Mouse (Mus musculus) midbrain, embryonic 12.5 days (tissue): ENCODE data around the gene Tmem163. TPM values are rescaled to one million over a fixed set of nuclear protein-coding genes. Genes with fewer than 3 reads are reported as not detected.
A peak's percentile ranks its signal among the peaks of the same experiment; 100 is the strongest.

Experiments
- ATAC-seq: fragments of 200-750 bp; cut with Nextera tagmentation; 2 replicates; pipeline ENCODE4 v1.8.0; 2017; ENCODE audit warnings: low read depth, moderate TSS enrichment, moderate library complexity; ENCODE audit not compliant: low FRiP score
- H3K27ac ChIP-seq: fragments of 300-500 bp; sonication (generic); replicated peaks from 2 replicates; pipeline ENCODE4 v1.5.1; 2016; ENCODE audit warnings: mild to moderate bottlenecking
- H3K27me3 ChIP-seq: fragments of 300-500 bp; sonication (generic); 2 replicates; pipeline ENCODE4 v1.6.1; 2016; ENCODE audit warnings: mild to moderate bottlenecking
- H3K36me3 ChIP-seq: fragments of 300-500 bp; sonication (generic); 2 replicates; pipeline ENCODE4 v1.6.1; 2016
- H3K4me1 ChIP-seq: fragments of 300-500 bp; sonication (generic); 2 replicates; pipeline ENCODE4 v1.6.1; 2016
- H3K4me2 ChIP-seq: fragments of 300-500 bp; sonication (generic); replicated peaks from 2 replicates; pipeline ENCODE4 v1.6.1; 2016; ENCODE audit warnings: mild to moderate bottlenecking, moderate library complexity
- H3K4me3 ChIP-seq: fragments of 300-500 bp; sonication (generic); 2 replicates; pipeline ENCODE4 v1.5.1; 2016; ENCODE audit warnings: mild to moderate bottlenecking
- H3K9ac ChIP-seq: fragments of 300-500 bp; sonication (generic); replicated peaks from 2 replicates; pipeline ENCODE4 v1.6.1; 2016; ENCODE audit warnings: mild to moderate bottlenecking, moderate library complexity
- H3K9me3 ChIP-seq: fragments of 300-500 bp; sonication (generic); 2 replicates; pipeline ENCODE4 v1.6.1; 2016; ENCODE audit warnings: mild to moderate bottlenecking
- WGBS: fragments of 180-500 bp; shearing (Covaris S2); methylation state at CpG from one replicate; pipeline ENCODE4 v1.1.7; 2016; 5-methylcytosine and 5-hydroxymethylcytosine counted together
- polyA plus RNA-seq: library from polyadenylated mRNA; unstranded; fragments of >200 nt; fragmentation: Nextera tagmentation; extraction: Ambion mirVana; gene quantifications from 2 replicates; pipeline ENCODE4 v1.2.1, GENCODE M21; 2016

The Tmem163 gene
- polyA plus RNA-seq, 1 experiment from 2014 or later = 55.1 TPM

GRCm38 (mm10) chr1:127542756-127543155 is 136.6 kb downstream of the Tmem163 start:
- Histone ChIP-seq H3K36me3 (0 out of 2 replicates have a peak, but pooled peaks cover 3% of the 10 kb centered on the region), H3K27ac (no peak overlapping the region), H3K9me3 (no peaks in the 10 kb centered on the region), H3K4me1 (peaks cover 15% of the 10 kb centered on the region), H3K4me2 (no peak overlapping the region), H3K27me3 (peaks cover 4% of the 10 kb centered on the region; the same call in 1 of the 2 replicates), H3K4me3 (no peak overlapping the region), H3K9ac (no peak overlapping the region)
- 48% methylated on average over 1 of the region's 1 CpGs for WGBS
- ATAC-seq = no peak

DNA sequence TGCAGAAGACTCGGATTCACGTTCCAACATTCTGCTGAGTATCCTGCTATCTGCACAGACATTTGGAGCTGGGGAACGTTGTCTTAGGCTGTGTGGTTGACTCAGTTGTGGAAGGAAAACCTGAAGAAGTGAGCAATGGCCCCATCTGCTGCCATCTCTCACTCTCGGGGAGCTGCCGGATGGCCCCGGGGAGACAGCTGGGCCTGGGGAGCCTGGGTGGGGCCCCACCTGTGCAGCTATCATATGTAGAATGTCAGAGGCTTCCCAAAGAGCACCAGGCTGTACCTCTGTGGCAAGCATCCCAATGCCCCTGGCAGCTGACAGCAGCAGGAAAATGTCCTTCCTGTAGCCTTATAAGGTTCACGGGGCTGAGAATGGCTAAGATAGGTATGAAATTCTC is 137.4 kb downstream of the Tmem163 start:
- no peak for ATAC-seq
- Histone ChIP-seq H3K4me2 (no peak overlapping the region), H3K9me3 (no peaks in the 10 kb centered on the region), H3K4me1 (peaks cover 24% of the 10 kb centered on the region), H3K4me3 (no peak overlapping the region), H3K27me3 (peaks cover 4% of the 10 kb centered on the region; the same call in 1 of the 2 replicates), H3K27ac (no peak overlapping the region), H3K36me3 (0 out of 2 replicates have a peak, but pooled peaks cover 3% of the 10 kb centered on the region), H3K9ac (no peak overlapping the region)
- WGBS = 97% methylated on average over 7 of the region's 7 CpGs

DNA sequence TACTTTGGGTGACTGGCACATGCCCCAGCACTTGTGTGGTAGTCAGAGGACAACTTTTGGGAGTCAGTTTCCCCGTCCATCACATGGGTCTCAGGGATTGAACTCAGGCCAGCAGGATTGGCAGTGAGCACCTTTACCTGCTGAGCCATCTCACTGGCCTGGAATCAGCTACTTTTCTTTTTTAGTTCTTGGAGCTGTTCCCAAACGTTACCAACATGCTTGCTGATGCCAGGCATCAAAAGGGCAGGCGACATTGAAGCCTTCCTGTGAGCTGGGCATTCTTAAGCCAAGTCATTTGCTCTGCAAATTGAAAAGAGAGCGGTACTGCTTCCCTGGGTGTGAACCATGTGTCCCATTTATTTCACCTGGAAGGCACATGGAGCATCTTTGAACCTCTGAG is 137.8 kb downstream of the Tmem163 start:
- Histone ChIP-seq H3K4me2 (no peak overlapping the region), H3K27me3 (peaks cover 4% of the 10 kb centered on the region; the same call in 1 of the 2 replicates), H3K36me3 (0 out of 2 replicates have a peak, but pooled peaks cover 3% of the 10 kb centered on the region), H3K4me1 (peaks cover 28% of the 10 kb centered on the region), H3K27ac (no peak overlapping the region), H3K9me3 (no peaks in the 10 kb centered on the region), H3K9ac (no peak overlapping the region), H3K4me3 (no peak overlapping the region)
- no peak for ATAC-seq
- 86% methylated on average over 4 of the region's 4 CpGs for WGBS

DNA sequence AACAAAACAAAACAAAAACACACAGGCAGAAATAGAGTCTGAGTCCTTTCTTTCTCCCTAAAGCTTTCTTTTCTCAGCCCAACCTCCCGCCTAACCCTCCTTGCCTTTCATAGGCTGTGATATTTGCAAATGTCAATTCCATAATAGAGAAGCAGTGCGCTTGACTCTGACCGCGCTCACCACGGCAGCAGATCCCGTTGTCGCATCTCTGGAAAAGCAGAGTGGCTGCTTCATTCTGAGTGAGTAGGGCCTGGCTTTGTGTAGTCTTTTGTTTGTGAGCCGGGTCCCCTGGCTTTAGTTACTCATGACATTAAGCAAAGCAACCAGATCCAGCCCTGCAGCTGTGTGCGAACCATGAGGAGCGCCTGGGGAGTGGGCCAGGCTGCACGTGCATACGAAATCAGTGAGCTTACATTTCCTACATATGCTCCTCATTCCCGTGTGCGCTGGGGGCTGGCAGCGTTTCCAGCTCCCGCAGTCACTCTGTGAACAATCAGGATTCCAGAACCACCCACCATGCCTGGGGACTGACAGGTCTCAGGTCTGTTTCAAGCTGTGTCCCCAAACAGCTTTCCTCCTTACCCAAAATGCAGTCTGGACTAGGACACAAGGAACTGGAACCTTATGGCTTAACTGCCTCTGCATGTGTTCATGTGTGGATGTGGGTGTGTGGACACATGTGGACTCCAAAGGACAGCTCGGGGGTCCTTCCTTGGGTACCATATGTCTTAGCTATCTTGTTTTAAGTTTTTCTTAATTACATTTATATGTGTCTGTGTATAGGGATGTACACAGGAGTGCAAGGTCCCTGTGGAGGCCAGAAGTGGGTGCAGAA is 141.9 kb downstream of the Tmem163 start:
- peaks cover 8% of the 10 kb centered on the region; the same call in 1 of the 2 replicates for H3K27me3 ChIP-seq
- H3K27ac ChIP-seq = peak overlapping the region; percentile 87
- peak overlapping the region; percentile 48 for H3K4me2 ChIP-seq
- H3K9me3 ChIP-seq = no peaks in the 10 kb centered on the region
- peaks cover 30% of the 10 kb centered on the region for H3K4me1 ChIP-seq
- ATAC-seq = peak; percentile 84
- WGBS = 5% methylated on average over 17 of the region's 17 CpGs
- H3K4me3 ChIP-seq = peak overlapping the region; percentile 17
- H3K36me3 ChIP-seq = 0 out of 2 replicates have a peak, but pooled peaks cover 3% of the 10 kb centered on the region
- peak overlapping the region; percentile 49 for H3K9ac ChIP-seq

DNA sequence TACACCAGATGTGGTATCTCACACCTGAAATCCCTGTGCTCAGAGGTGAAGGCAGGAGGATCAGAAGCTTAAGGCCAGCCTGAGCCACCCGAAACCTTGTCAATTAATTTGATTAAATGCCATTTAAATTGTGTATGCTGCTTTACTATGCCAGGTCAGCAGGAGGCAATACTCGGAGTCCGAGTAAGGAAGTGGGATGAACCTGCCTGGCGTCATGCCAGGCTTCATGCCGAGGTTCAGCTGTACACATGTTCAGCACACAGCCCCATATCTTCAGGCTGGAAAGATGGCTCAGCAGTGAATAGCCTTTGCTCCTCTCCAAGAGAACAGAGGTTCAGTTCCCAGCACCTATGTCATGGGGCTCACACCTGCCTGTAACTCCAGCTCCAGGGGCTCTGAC is 142.9 kb downstream of the Tmem163 start:
- peaks cover 34% of the 10 kb centered on the region for H3K4me1 ChIP-seq
- H3K4me2 ChIP-seq = peak overlapping the region; percentile 48
- 0 out of 2 replicates have a peak, but pooled peaks cover 3% of the 10 kb centered on the region for H3K36me3 ChIP-seq
- H3K9ac ChIP-seq = peak overlapping the region; percentile 49
- WGBS = 54% methylated on average over 5 of the region's 5 CpGs
- H3K4me3 ChIP-seq = peak overlapping the region; percentile 17
- ATAC-seq = no peak
- H3K27ac ChIP-seq = peak overlapping the region; percentile 87
- H3K27me3 ChIP-seq = peaks cover 8% of the 10 kb centered on the region; the same call in 1 of the 2 replicates
- H3K9me3 ChIP-seq = no peaks in the 10 kb centered on the region

DNA sequence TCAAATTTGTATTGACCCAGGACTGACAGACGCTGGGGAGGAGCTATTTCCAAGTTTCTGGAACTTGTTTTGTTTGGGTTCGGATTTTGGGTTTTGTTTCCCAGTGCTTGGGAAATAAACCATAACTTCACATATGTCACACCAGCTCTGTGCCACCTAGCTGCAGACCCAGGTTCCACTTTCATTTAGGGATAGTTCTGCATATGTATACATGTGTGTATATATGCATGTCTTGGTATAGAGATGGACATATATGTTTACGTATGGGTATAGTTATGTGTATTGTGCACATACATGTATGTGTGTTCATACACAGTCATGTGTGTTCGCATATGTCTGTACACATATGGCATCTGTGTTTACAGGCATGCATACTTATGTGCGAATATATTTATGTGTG is 147.6 kb downstream of the Tmem163 start:
- Histone ChIP-seq H3K27me3 (peaks cover 4% of the 10 kb centered on the region), H3K9ac (no peak overlapping the region), H3K36me3 (no peaks in the 10 kb centered on the region), H3K4me2 (no peak overlapping the region; the same call in 1 of the 2 replicates), H3K4me3 (no peak overlapping the region), H3K27ac (peak overlapping the region; percentile 76), H3K4me1 (peaks cover 25% of the 10 kb centered on the region), H3K9me3 (no peaks in the 10 kb centered on the region)
- ATAC-seq = peak; percentile 28
- 78% methylated on average over 5 of the region's 5 CpGs for WGBS

DNA sequence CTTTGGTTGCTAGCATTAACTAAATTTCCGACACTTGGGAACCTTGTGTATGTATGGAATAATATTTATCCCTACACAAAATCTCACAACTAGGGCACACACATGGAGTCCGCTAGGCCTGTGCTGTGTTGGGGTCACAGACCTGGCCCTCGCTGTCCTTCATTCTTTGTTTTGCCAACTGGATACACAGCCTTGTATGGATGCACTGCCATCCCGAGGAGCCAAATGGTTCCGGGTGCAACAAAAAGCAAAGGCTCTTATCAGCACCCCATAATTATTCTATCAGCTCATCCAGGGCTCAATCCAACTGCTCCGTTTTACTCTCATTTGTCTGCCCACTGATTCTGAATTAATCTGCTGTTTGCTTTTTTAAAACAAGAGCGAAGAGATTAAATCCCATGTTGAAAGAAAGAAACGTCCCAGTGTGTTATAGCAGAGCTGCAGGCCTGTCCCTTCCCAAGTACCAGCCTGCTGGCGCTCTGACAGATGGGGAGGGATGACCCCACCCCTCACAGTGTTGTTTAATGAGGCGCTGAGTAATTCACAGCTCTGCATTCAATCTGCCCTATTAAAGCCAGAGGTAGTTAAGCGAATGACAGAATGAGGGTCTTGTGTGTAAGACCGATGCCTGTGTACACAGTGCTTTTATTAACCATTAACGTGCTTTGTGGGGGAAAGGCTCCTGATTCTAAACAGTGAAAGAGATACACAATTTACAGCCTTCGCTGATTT is 148.3 kb downstream of the Tmem163 start:
- Histone ChIP-seq H3K4me3 (no peak overlapping the region), H3K27ac (peak overlapping the region; percentile 76), H3K4me1 (peaks cover 20% of the 10 kb centered on the region), H3K9ac (no peak overlapping the region), H3K27me3 (peaks cover 4% of the 10 kb centered on the region), H3K9me3 (no peaks in the 10 kb centered on the region), H3K36me3 (no peaks in the 10 kb centered on the region), H3K4me2 (0 out of 2 replicates have a peak overlapping the region, but pooled peaks have one; percentile 8)
- peak; percentile 95 for ATAC-seq
- 24% methylated on average over 14 of the region's 14 CpGs for WGBS

GRCm38 (mm10) chr1:127523364-127523763 is 156.0 kb downstream of the Tmem163 start:
- Histone ChIP-seq H3K4me2 (no peak overlapping the region), H3K27ac (no peak overlapping the region), H3K4me1 (no peaks in the 10 kb centered on the region), H3K27me3 (no peaks in the 10 kb centered on the region; the same call in 1 of the 2 replicates), H3K9ac (no peak overlapping the region), H3K4me3 (no peak overlapping the region), H3K9me3 (no peaks in the 10 kb centered on the region), H3K36me3 (no peaks in the 10 kb centered on the region)
- WGBS = 84% methylated on average over 8 of the region's 8 CpGs
- ATAC-seq = no peak

DNA sequence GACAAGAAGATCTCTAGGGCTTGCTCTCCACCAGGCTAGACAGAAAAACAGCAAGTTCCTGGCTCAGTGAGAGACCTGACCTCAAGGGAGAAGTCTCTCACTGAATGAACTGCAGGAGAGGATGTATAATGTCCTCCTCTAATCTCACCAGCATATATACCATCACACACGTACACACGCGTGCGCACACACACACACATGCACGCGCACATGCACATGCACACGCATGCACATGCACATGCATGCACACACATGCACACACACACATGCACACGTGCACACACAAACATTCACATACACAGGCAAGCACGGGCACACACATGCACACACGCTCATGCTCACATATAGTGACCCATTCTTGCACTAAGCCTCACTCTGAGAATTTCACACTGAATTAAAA is 164.5 kb downstream of the Tmem163 start:
- Histone ChIP-seq H3K27me3 (no peaks in the 10 kb centered on the region), H3K4me1 (0 out of 2 replicates have a peak, but pooled peaks cover 2% of the 10 kb centered on the region), H3K4me3 (no peak overlapping the region), H3K4me2 (no peak overlapping the region), H3K9ac (no peak overlapping the region), H3K27ac (no peak overlapping the region), H3K36me3 (peaks cover 8% of the 10 kb centered on the region), H3K9me3 (no peaks in the 10 kb centered on the region)
- WGBS = 96% methylated on average over 10 of the region's 10 CpGs
- no peak for ATAC-seq

DNA sequence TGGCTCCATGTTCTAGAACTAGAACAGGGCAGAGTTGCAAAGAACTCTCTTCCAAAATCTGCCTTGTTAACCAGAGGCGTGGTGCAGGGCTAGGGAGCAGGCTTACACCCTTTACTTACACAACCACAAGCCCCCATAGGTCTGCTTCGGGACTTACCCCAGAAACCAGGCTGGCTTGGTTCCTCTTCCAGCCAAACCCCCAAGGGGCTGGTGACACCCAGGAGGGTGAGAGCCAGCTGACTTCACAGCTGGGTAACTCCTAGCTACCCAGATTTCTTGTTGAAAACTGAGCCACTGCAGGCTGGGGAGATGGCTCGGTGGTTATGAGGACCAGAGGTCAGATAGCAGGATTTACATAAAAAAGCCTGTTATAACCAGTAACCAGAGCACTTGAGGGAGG is 164.9 kb downstream of the Tmem163 start:
- no peak overlapping the region for H3K9ac ChIP-seq
- no peak overlapping the region for H3K27ac ChIP-seq
- 0 out of 2 replicates have a peak, but pooled peaks cover 2% of the 10 kb centered on the region for H3K4me1 ChIP-seq
- H3K9me3 ChIP-seq = no peaks in the 10 kb centered on the region
- peaks cover 8% of the 10 kb centered on the region for H3K36me3 ChIP-seq
- H3K27me3 ChIP-seq = no peaks in the 10 kb centered on the region
- H3K4me3 ChIP-seq = no peak overlapping the region
- no peak overlapping the region for H3K4me2 ChIP-seq
- WGBS = 79% methylated on average over 3 of the region's 3 CpGs
- ATAC-seq = no peak

- H3K4me3 ChIP-seq = no peak overlapping the region
- 0 out of 2 replicates have a peak, but pooled peaks cover 2% of the 10 kb centered on the region for H3K4me1 ChIP-seq
- H3K9ac ChIP-seq = no peak overlapping the region
- no peak overlapping the region for H3K4me2 ChIP-seq
- H3K27me3 ChIP-seq = no peaks in the 10 kb centered on the region
- H3K36me3 ChIP-seq = peaks cover 8% of the 10 kb centered on the region
- no peak for ATAC-seq
- WGBS = 88% methylated on average over 3 of the region's 3 CpGs
- no peaks in the 10 kb centered on the region for H3K9me3 ChIP-seq
- no peak overlapping the region for H3K27ac ChIP-seq
These were observed 165.7 kb downstream of the Tmem163 start for GRCm38 (mm10) chr1:127513664-127514063.

DNA sequence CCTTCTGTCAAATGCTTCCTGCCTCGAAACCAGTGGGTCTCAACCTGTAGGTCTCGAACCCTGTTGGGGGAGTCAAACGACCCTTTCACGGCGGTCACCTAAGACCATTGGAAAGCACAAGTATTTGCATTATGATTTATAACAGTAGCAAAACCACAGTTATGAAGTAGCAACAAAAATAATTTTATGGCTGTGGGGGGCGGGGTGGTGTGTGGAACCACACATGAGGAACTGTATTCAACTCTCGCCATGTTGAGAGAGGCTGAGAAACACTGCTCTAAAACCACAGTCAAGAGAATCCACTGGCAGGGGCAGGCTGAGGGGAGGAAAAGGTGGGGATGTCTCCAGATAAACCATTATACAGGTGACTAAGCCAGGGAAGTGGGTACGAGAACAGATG is 166.2 kb downstream of the Tmem163 start:
- Histone ChIP-seq H3K9ac (no peak overlapping the region), H3K4me2 (no peak overlapping the region), H3K4me1 (peaks cover 4% of the 10 kb centered on the region), H3K27me3 (no peaks in the 10 kb centered on the region), H3K36me3 (peaks cover 8% of the 10 kb centered on the region), H3K27ac (no peak overlapping the region), H3K4me3 (no peak overlapping the region), H3K9me3 (no peaks in the 10 kb centered on the region)
- 92% methylated on average over 8 of the region's 8 CpGs for WGBS
- no peak for ATAC-seq
